Mouse (Mus musculus): ENCODE measurements around the gene Slc25a13.

Slc25a13 gene

DNA sequence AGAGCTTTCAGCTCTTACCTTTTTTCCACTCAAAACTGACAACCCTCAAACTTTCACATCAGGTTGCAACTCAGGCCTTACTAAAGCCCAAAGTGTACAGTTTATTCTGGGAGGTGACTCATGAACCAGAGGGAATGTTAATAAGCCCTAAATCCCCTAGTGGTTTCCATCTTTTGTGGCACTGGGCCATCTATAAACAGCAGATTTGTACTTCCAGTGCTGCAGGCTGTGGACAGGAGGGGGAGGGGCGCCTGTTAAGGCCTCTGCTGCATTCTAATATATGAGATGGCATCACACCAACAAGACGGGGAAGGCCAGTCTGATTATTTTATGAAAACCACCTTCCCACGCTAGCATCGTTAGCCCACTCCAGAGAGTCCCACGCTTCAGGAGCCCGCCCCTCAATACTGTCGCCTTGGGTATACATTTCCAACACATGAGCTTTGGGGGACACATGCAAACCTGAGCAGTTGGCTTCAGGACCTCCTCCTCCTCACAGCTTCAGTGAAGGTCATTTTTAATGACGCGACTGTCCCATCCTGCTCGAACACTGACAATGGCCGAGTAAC lies 48.3 kb downstream of the Slc25a13 start:
- ATAC-seq (ENCODE audit: low TSS enrichment) = no peak

DNA sequence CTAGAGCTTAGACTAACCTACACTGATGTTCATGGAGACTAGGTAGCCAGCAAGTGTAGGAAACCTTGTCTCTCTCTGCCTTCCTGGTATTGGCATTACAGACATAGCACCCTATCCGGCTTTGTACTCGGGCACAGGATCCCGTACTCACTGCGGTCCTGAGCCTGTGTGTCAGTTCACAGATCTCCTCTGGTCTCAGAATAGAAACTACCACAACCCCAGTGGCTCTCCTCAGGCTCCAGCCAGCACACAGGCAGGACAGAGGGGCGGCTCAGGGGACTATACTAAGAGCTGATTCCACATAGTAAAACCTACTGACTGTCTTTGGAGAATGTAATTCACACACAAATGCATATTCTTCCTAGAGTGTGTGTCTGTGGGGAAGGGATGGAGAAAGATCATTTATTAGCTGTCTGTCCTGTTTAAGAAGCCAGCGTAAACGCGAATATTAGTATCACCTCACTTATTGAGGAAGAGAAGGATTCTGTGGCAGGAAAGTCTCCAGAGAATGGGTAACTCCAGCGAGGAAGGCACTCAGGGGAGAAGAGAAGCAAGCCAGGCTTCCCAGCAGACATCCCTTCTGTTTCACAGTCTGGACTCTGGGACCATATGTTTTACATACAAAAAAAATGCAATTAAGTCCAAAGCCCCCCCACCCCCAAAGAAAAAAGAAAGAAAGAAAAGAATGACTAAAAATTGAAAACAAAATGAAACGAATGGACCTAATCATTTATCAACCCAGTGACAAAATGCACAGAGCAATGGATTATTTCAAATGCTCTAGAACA lies 49.4 kb downstream of the Slc25a13 start:
- ATAC-seq (ENCODE audit: low TSS enrichment) = no peak

DNA sequence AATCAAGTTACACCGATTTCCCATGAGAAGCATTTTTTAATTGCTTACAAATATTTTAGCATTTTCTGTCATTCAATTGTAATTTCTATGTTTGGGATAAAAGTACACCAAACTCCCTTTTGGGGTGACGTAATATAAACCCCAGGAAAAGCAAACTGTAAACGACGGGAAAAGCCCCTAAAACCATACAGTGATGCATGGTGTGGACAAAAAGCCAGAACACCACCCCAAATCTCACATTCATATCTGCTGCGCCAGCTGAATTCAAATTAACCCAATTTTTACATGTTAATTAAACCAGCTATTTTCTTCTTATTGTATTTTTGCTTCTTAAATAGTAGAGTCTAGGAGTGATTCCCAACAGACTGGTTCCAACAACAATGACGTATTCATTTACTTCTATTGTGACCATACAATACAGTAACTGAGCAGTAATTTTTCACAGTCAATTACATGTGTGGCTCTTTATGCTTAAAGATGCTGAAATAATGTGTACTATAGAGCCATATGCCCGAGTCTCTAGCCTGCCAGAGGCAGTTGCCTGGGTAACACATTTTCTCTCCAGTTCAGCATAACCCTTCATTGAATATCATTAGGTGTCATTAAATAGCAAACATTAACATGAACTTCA lies 53.9 kb downstream of the Slc25a13 start:
- ATAC-seq (ENCODE audit: low TSS enrichment) = no peak

DNA sequence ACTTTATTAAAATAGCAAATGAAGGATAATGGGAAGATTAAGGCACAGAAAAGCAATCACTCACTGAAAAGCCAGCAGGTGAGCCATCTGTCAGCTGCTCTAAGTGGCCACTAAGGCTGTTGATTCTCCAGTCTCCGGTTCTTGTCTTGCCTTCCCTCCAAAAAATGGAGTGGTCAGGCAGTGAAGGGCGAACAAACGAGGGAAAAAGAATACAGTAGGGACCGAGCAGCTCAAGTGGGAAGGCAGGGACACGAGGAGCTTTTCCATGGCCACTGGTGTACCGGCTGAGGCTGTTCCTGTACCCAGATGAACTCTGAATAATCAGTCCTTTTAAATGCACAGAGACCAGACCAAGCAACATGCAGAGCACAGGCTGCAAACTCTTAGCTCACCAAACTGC lies 54.8 kb downstream of the Slc25a13 start:
- no peak for ATAC-seq (ENCODE audit: low TSS enrichment)

DNA sequence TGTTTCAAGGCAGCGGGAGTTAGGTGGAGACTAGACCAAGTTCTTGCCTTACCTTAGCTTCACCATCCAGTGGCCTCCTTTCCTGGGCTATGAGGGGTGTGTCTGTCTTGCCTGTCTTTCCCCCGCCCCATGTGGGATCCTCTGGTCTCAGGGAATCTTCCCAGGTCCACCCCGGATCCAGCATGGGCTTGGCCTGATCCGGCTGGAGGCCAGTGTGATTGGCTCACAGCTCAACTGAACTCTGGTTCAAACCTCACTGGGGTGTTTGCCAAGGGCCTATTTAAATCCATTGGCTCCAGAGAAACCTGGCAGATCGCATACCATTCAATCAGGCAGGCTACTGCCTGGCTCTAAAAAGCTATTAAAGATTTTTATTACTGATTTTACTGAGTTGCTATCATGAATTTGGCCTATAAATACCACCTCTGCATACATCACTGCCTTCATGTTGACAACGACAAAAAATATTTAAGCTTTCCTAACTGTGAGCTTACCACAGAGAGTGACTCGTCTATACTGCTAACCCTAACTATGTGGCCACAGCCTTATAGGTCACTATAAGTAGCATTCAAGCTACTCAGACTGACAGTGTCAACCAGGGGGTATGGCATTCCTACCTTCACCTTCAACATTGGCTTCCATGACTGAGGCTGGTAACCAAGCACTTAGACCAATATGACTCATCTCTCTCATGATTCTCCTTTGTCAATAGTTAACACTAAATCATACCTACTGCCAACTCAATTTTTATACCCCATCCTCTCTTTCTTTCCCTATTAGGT lies 56.1 kb downstream of the Slc25a13 start:
- no peak for ATAC-seq (ENCODE audit: low TSS enrichment)

DNA sequence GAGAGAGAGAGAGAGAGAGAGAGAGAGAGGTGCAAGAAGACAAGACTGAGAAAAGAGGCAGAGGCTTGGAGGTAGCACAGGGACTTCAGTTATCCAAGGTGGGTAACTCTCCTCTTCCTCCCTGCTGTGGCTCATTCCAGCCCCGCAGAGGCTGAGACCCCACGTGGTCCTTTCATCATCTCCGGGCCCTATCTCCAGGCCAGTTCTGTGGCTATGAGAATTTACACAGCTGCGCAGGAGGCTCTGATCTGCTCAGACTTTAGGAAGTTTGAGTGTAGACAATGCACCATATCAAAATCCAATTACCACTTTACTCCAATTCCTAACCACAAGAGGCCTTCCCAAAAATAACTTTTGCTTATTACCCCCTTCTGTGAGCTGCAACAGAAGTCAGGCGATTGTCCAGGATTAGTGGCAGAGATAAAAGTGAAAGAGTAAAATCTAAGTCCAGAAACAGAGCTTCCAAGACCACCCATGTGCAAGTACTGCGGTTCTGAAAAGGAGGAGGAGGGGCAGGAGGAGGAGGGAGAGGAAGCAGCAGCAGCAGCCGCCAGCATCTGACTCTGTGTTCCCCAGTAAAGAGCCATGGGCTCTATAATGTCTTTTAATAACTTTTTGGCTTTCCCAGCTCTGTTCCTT lies 57.6 kb downstream of the Slc25a13 start:
- no peak for ATAC-seq (ENCODE audit: low TSS enrichment)

DNA sequence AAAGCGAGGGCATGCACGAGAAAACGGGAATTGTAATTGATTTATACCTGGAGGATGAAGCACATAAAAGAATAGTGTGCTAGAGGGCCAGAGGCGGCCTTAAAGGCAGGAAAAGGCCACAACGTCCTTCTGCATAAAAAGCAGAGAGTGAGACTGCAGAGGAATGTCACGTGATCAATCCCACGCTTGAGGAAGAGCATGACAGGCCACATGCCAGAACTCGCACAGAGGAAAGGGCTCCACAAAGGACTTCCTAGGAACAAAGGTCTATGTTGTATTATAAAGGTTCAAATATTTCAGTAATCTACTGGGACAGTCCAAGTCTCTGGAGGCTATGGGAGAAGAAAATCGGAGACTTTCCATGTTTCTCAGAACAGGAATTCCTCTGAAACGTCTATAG lies 63.5 kb downstream of the Slc25a13 start:
- no peak for ATAC-seq (ENCODE audit: low TSS enrichment)

DNA sequence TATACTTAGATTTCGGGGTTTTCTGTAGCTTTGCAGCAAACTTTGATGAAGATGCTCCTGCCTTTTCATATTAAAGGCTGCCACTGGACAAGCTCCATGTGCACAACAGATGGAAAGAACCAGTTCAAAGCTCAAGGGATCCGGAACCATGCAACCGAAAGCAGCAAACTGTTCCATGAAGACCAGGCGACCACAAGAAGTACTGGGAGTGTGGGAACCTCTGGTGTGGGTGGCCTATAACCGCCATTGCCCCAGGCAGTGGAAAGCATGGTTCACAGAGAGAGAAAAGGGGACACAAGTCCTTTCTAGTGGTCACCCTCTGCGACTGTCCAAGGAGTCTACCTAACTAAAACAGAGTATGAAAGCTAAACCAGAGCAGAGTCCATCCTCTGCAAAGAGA lies 66.2 kb downstream of the Slc25a13 start:
- ATAC-seq (ENCODE audit: low TSS enrichment) = no peak

DNA sequence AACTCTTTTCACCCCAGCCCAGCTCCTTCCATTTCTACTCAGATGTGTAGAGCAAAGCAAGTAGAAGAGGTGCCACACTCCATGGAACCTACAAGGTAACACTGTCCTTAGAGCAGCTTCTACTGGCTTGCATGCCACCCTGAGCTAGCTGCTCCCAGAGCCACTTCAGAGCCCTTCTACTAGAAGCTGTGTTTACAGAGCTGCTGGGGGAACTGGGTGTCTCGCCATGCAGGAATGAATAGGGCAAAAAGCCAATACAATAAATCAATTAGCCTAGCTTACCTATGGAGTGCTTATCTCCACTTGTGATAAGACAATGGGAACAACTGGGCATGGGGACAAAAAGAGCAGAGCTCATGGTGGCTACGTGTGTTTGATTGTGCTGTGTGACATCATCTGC lies 67.2 kb downstream of the Slc25a13 start:
- ATAC-seq (ENCODE audit: low TSS enrichment) = no peak

DNA sequence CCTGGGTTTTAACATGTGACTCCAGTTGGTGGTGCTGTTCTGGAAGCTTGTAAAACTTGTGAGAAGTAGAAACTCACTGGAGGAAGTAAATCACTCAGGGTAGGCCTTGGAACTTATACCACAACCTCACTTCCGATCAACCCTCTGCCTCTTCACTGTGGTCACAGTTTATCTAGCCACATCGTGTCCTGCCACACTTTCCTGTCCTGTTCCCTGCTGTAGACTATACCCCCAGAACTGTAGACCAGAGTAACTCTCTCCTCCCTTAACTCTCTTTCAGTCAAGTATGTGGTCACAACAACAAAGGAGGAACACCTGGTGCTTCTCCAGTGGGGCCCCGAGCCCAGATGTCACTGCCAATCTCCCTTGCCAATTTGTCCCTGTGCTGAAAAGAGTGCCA lies 67.6 kb downstream of the Slc25a13 start:
- no peak for ATAC-seq (ENCODE audit: low TSS enrichment)

DNA sequence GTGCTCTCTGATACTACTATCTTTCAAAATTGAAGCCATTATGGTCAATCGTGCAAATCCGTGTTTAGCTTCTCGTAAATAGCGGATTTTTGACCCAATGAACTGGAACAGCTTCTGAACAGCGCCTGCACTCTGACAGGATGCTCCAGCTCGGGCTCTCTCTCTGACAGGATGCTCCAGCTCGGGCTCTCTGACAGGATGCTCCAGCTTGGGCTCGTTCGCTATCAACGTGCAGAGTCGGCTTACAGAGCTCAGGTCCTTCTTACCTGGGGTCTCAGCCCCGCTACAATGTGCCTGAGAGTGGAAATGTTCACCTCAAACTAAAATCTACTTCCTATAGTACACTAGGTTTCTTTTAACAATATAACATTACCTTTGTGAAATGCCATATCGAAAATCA lies 71.6 kb downstream of the Slc25a13 start:
- no peak for ATAC-seq (ENCODE audit: low TSS enrichment)

DNA sequence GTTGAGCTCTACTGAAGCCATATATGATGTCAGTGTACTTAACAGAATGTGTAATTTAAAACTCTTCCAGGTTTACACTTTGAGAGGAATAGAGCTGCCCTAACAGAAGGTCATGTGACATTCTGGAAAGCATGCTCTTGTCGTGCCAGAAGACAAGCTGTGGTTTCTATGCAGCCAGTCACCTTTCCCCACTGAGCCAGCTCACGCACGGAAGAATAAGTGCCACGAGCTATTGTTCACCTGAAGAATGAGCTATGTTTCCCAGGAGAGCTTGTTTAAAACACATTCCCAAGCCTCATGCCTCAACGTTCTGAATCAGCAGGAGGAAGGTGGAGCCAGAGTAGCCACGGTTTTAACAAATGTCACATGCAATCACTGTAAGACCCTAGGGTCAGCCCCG lies 73.4 kb downstream of the Slc25a13 start:
- no peak for ATAC-seq (ENCODE audit: low TSS enrichment)

DNA sequence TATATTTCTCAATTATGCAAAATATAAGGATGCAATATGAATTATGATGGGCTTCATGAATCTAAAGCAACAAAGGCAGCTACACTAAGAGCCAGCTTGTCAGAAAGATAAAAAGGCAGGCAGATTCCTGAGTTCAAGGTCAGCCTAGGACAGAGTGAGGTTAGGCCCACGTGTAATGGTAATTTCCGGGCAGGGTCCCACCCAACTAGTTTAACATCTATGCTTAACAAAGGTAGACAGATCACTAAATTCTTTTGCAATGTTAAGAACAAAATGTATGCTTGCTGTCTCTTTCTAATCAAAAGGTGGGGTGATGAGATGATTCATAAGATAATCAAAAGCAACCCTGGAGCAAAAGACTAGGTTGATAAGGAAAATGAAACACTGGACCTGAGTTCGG lies 76.6 kb downstream of the Slc25a13 start:
- no peak for ATAC-seq (ENCODE audit: low TSS enrichment)

DNA sequence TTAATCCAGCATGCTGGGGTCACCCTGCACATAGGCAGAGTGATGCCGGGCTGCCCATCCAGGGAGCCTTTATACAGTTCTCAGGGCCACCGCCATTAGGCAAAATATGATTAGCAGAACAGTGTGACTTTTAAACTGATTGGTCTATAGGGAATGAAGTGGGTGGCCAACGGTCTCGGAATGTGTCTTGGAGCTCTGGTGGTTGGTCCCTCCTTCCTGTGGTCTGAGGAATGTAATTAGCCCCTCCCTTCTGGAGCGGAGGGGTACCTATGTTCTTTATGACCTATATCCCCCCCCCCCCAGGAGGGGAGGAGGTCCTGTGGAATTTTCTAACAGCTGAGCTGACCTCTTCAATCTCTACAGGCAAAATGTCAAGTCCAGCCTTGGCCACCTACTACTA lies 77.9 kb downstream of the Slc25a13 start:
- no peak for ATAC-seq (ENCODE audit: low TSS enrichment)

DNA sequence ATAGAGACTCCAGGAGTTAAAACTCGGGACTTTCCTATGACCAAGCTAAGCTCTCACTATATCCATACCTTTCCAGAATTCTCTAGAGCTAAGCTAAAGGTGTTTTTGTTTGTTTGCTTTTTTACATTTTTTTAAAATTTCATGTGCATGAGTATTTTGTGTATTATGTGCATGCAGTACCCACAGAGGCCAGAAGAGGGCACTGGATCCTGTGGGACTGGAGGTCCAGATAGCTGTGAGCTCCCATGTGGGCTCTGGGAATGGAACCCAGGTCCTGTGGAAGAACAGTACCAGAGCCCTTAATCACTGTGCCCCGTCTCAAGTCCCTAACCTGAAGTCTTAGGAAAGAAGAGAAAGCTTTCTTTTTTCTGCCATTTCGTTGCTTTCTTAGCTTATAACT lies 80.2 kb downstream of the Slc25a13 start:
- no peak for ATAC-seq (ENCODE audit: low TSS enrichment)

DNA sequence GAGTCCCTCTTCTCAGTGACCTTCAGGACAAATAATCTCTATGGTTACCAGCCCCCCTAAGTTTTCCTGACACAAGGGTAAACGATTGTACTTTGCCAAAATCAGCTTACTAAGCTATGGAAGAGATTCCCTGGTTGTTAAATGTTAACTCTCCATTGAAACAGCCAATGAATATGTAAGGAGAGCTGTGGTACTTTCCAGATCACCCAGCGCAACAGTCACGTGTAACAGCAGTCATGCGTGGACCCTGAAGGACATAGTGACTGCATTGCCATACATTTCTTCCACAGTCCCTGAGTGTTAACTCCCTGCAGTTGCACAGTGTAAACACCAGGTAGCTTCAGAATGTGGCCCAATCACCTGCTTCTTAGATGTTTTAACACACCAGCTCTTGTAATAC lies 82.0 kb downstream of the Slc25a13 start:
- ATAC-seq (ENCODE audit: low TSS enrichment) = no peak

DNA sequence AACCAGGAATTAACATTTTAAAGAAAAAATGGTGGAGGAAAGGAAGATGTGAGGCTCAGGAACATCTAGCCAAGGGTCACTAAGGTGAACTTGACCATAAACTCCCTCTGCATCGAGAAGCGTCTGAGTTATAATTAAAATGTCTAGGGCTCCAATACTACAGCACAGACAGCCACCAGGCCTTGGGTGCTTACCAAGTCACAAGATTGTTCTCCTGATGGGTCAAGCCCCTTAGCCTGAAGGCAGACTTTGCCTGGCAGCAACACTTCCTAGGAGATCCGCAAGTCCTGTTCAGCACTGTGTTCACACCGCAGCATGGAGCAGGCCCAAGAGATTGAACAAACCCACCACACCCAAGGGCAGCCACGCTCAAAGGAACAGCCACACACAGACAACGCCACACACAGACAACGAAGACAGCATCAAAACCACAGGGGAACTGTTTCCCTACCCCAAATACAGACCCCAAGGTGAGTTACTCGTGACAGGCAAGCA lies 83.4 kb downstream of the Slc25a13 start:
- ATAC-seq (ENCODE audit: low TSS enrichment) = no peak

DNA sequence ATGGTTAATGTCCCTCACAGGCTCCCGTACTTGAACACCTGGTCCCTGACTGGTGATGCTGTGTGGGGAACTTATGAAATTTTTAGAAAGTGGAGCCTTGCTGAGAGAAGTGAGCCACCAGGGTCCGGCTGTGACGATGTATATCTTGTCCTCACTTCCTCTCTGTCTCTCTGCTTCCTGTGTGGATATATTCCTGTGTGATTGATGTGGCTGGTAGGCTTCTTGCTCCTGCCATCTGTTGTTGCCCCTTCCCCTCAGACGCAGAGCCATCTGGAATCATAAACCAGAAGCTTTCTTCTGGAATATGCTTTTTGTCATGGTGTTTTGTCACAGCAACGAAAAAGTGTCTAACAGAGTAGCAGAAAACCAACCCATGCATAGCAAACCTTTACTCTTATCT lies 84.9 kb downstream of the Slc25a13 start:
- no peak for ATAC-seq (ENCODE audit: low TSS enrichment)

DNA sequence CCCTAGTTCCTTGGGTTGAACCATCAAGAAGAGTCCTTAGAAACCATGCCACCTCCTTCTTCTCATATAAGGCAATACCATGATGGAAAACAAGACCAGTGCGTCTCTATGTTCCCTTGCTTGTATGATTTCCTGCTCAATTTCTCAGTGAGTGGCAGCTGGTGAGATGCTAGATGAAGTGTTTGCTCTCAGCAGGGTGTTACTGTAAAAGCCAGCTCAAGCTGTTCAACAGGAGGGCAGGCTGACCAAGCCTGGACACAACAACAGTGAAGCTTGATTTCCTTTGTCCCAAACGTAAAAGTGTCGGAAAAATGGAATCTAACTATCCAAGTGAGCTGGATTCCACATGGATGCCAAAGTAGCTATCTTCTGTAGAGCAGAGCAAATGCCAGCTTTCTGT lies 91.4 kb downstream of the Slc25a13 start:
- no peak for ATAC-seq (ENCODE audit: low TSS enrichment)

DNA sequence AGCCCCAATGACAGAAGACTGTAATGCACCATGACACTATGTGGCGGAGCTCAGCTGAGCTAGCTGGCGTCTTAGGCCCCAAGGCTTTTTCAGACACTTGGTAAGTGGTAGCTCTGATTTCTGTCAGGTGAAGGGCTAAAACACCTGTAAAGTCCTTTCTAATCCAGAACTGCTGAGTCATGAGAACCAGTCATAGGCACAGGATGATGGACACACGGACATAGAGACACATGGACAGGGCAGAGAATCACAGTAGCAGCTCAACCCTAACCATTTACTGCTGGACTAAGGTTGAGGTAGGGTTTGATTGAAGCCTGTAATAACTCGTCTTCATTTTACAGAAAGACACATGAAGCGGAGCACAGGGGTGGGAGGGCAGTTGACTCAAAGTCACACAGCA lies 95.1 kb downstream of the Slc25a13 start:
- no peak for ATAC-seq (ENCODE audit: low TSS enrichment)

DNA sequence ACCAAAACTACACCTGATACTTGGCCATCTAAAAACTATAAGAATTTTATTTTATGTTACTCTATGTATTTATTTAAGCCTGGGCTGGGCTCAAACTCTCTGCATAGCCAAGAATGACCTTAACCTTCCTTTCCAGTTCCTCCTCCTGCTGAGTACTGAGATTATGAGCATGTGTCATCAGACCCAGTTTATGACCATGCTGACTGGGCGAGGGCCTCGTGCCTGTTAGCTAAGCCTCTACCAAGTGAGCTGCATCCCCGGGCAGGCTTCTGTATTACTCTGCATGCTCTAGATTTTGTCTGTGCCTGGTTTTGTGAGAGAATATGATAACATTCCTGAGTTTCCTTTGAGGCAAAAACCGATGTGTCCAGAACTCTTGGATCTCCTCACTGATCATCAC lies 96.1 kb downstream of the Slc25a13 start:
- no peak for ATAC-seq (ENCODE audit: low TSS enrichment)

DNA sequence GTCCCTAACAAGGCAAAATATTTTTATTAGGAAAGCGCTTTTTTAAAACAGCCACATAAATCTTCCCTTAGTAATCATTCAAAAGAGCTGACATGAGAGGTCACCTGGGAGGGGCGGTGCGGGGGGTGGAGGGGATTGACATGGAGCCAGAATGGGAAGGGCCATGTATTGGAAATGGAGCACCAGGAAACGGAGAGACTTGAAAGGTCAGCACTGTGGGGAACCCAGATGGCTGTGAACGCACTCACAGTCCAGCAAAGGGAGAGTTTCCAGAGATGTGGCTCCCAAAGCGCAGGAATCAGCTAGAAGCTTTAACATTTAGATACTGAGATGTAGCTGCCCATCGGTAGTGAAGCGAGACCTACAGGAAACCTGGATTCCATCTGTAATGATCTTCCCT lies 101.2 kb downstream of the Slc25a13 start:
- no peak for ATAC-seq (ENCODE audit: low TSS enrichment)

Data from frontal cortex, adult (tissue).